Mouse (Mus musculus) myocyte (in vitro differentiated cells): Measurements from ENCODE around the gene Pcsk4. TPM values are rescaled to one million over a fixed set of nuclear protein-coding genes. Genes with fewer than 3 reads are reported as not detected.

Experiments used
- H3K27me3 ChIP-seq: one replicate; pipeline ENCODE4 v1.6.1; 2011; ENCODE audit not compliant: control insufficient read depth, insufficient read depth, insufficient read length
- H3K36me3 ChIP-seq: one replicate; pipeline ENCODE4 v1.6.1; 2011; ENCODE audit not compliant: control insufficient read depth, insufficient read depth
- H3K4me2 ChIP-seq: one replicate; pipeline ENCODE4 v1.6.1; 2011; ENCODE audit warnings: low read depth, control low read depth
- H3K4me3 ChIP-seq: one replicate; pipeline ENCODE4 v1.5.1; 2011; ENCODE audit warnings: mild to moderate bottlenecking, control low read depth, moderate library complexity
- H3K79me2 ChIP-seq: one replicate; pipeline ENCODE4 v1.6.1; 2011; ENCODE audit not compliant: control insufficient read depth, insufficient read depth
- H3ac ChIP-seq: one replicate; pipeline ENCODE4 v1.6.1; 2011; ENCODE audit not compliant: control insufficient read depth, insufficient read length
- CEBPB ChIP-seq: IDR thresholded peaks from 2 replicates; pipeline ENCODE4 v1.6.1; 2011; ENCODE audit warnings: mild to moderate bottlenecking, moderate library complexity; ENCODE audit not compliant: poor library complexity, insufficient read depth, severe bottlenecking
- E2F4 ChIP-seq: IDR thresholded peaks from one replicate; pipeline ENCODE4 v1.6.1; 2011; ENCODE audit warnings: mild to moderate bottlenecking, control low read depth, moderate library complexity; ENCODE audit not compliant: insufficient read depth
- MAX ChIP-seq: IDR thresholded peaks from one replicate; pipeline ENCODE4 v1.6.1; 2011; ENCODE audit warnings: low read depth, mild to moderate bottlenecking, control low read depth
- MYOD1 ChIP-seq, 3 experiments: IDR thresholded peaks; one replicate each; pipeline ENCODE4 v1.6.1; 2011; ENCODE audit warnings: control low read depth in 2 of 3, low read depth in 2 of 3, mild to moderate bottlenecking in 2 of 3, moderate library complexity in 1 of 3; ENCODE audit not compliant: insufficient read length in 2 of 3, control insufficient read depth in 1 of 3
- MYOG ChIP-seq, 3 experiments: IDR thresholded peaks; one replicate each; pipeline ENCODE4 v1.6.1; 2011; ENCODE audit warnings: control low read depth in 2 of 3, low read depth in 2 of 3, mild to moderate bottlenecking in 2 of 3; ENCODE audit not compliant: insufficient read length in 2 of 3, control insufficient read depth in 1 of 3, insufficient read depth in 1 of 3
- POLR2A ChIP-seq: IDR thresholded peaks from one replicate; pipeline ENCODE4 v1.6.1; 2011; ENCODE audit warnings: low read depth, mild to moderate bottlenecking, control low read depth, moderate library complexity; ENCODE audit not compliant: insufficient read length
- POLR2AphosphoS2 ChIP-seq: IDR thresholded peaks from one replicate; pipeline ENCODE4 v1.6.1; 2011; ENCODE audit warnings: low read depth, control low read depth; ENCODE audit not compliant: insufficient read length
- REST ChIP-seq: IDR thresholded peaks from one replicate; pipeline ENCODE4 v1.6.1; 2011; ENCODE audit warnings: mild to moderate bottlenecking, control low read depth, moderate library complexity; ENCODE audit not compliant: insufficient read depth, insufficient read length
- SRF ChIP-seq: IDR thresholded peaks from one replicate; pipeline ENCODE4 v1.6.1; 2011; ENCODE audit warnings: low read depth; ENCODE audit not compliant: control insufficient read depth, insufficient read length
- TCF12 ChIP-seq: IDR thresholded peaks from one replicate; pipeline ENCODE4 v1.6.1; 2011; ENCODE audit warnings: mild to moderate bottlenecking, control low read depth; ENCODE audit not compliant: poor library complexity, insufficient read depth, severe bottlenecking
- TCF3 ChIP-seq: IDR thresholded peaks from one replicate; pipeline ENCODE4 v1.6.1; 2011; ENCODE audit warnings: low read depth, control low read depth; ENCODE audit not compliant: insufficient read length
- USF1 ChIP-seq: IDR thresholded peaks from one replicate; pipeline ENCODE4 v1.6.1; 2011; ENCODE audit warnings: low read depth, mild to moderate bottlenecking, control low read depth, moderate library complexity
- polyA plus RNA-seq: library from polyadenylated mRNA; unstranded; fragments of >200 nt; fragmentation: generic; extraction: Trizol; gene quantifications from one replicate; pipeline ENCODE4 v1.2.1, GENCODE M21; 2012; ENCODE audit warnings: missing spikeins

Pcsk4 gene
- polyA plus RNA-seq, 1 experiment: 2.1 TPM

GRCm38 (mm10) chr10:80363734-80364133 is 34.4 kb upstream of the Pcsk4 start:
- Histone ChIP-seq H3K36me3 (no peaks in the 10 kb centered on the region), H3ac (no peak overlapping the region), H3K4me2 (no peak overlapping the region), H3K4me3 (no peak overlapping the region), H3K27me3 (peaks cover 33% of the 10 kb centered on the region), H3K79me2 (no peaks in the 10 kb centered on the region)
- TF ChIP-seq E2F4: no peak
- TF ChIP-seq TCF12: no peak
- no peak for TF ChIP-seq MYOG (IDR thresholded peaks at IDR 0.05; ENCODE audit: control insufficient read depth in 1 of 3, insufficient read depth in 1 of 3, insufficient read length in 2 of 3, low read depth in 2 of 3)
- TF ChIP-seq MAX: no peak
- no peak for TF ChIP-seq TCF3
- TF ChIP-seq CEBPB: no peak
- no peak for TF ChIP-seq POLR2A
- no peak for TF ChIP-seq REST
- no peak for TF ChIP-seq MYOD1 (IDR thresholded peaks at IDR 0.05; ENCODE audit: control insufficient read depth in 1 of 3, insufficient read length in 2 of 3, low read depth in 2 of 3)
- no peak for TF ChIP-seq SRF
- TF ChIP-seq POLR2AphosphoS2: no peak
- no peak for TF ChIP-seq USF1

GRCm38 (mm10) chr10:80357994-80358639 is 28.8 kb upstream of the Pcsk4 start:
- Histone ChIP-seq H3K4me3 (no peak overlapping the region), H3K4me2 (no peak overlapping the region), H3K27me3 (peaks cover 68% of the 10 kb centered on the region), H3K36me3 (no peaks in the 10 kb centered on the region), H3K79me2 (no peaks in the 10 kb centered on the region), H3ac (no peak overlapping the region)
- TF ChIP-seq POLR2AphosphoS2 (no peak), TCF3 (no peak), MAX (no peak), CEBPB (no peak), POLR2A (no peak), MYOD1 (IDR thresholded peaks at IDR 0.05; ENCODE audit: control insufficient read depth in 1 of 3, insufficient read length in 2 of 3, low read depth in 2 of 3) (no peak), SRF (no peak), E2F4 (no peak), REST (no peak), TCF12 (no peak), USF1 (no peak), MYOG (IDR thresholded peaks at IDR 0.05; ENCODE audit: control insufficient read depth in 1 of 3, insufficient read depth in 1 of 3, insufficient read length in 2 of 3, low read depth in 2 of 3) (no peak)

GRCm38 (mm10) chr10:80357336-80357735 is 28.0 kb upstream of the Pcsk4 start:
- no peaks in the 10 kb centered on the region for H3K36me3 ChIP-seq
- H3ac ChIP-seq: no peak overlapping the region
- peaks cover 71% of the 10 kb centered on the region for H3K27me3 ChIP-seq
- H3K4me3 ChIP-seq: no peak overlapping the region
- H3K4me2 ChIP-seq: no peak overlapping the region
- TF ChIP-seq TCF12: no peak
- no peak for TF ChIP-seq MYOD1 (IDR thresholded peaks at IDR 0.05; ENCODE audit: control insufficient read depth in 1 of 3, insufficient read length in 2 of 3, low read depth in 2 of 3)
- TF ChIP-seq E2F4: no peak
- no peak for TF ChIP-seq CEBPB
- no peak for TF ChIP-seq POLR2A
- TF ChIP-seq SRF: no peak
- no peak for TF ChIP-seq POLR2AphosphoS2
- TF ChIP-seq MYOG (IDR thresholded peaks at IDR 0.05; ENCODE audit: control insufficient read depth in 1 of 3, insufficient read depth in 1 of 3, insufficient read length in 2 of 3, low read depth in 2 of 3): no peak
- TF ChIP-seq REST: no peak
- no peak for TF ChIP-seq MAX
- TF ChIP-seq TCF3: no peak
- TF ChIP-seq USF1: no peak
- H3K79me2 ChIP-seq: no peaks in the 10 kb centered on the region

- Histone ChIP-seq H3K4me3 (no peak overlapping the region), H3K27me3 (peaks cover 71% of the 10 kb centered on the region), H3K79me2 (no peaks in the 10 kb centered on the region), H3K4me2 (no peak overlapping the region), H3K36me3 (no peaks in the 10 kb centered on the region), H3ac (no peak overlapping the region)
- no peak for TF ChIP-seq MYOG (IDR thresholded peaks at IDR 0.05; ENCODE audit: control insufficient read depth in 1 of 3, insufficient read depth in 1 of 3, insufficient read length in 2 of 3, low read depth in 2 of 3)
- no peak for TF ChIP-seq CEBPB
- no peak for TF ChIP-seq TCF12
- TF ChIP-seq MYOD1 (IDR thresholded peaks at IDR 0.05; ENCODE audit: control insufficient read depth in 1 of 3, insufficient read length in 2 of 3, low read depth in 2 of 3): no peak
- no peak for TF ChIP-seq USF1
- TF ChIP-seq POLR2A: no peak
- TF ChIP-seq POLR2AphosphoS2: no peak
- no peak for TF ChIP-seq REST
- TF ChIP-seq E2F4: no peak
Observed at GRCm38 (mm10) chr10:80356737-80357136, 27.4 kb upstream of the Pcsk4 start.
